Mouse (Mus musculus): ENCODE measurements around the gene Esm1. TPM values are rescaled to one million over a fixed set of nuclear protein-coding genes. Genes with fewer than 3 reads are reported as not detected.
A peak's percentile ranks its signal among the peaks of the same experiment; 100 is the strongest.

The Esm1 gene
- total and polyA plus RNA-seq, 2 experiments from 2014 or later = 0.37 to 1.6 TPM

GRCm38 (mm10) chr13:113205346-113205745 lies 4.1 kb upstream of the Esm1 start:
- no peaks in the 10 kb centered on the region for H3K27me3 ChIP-seq (ENCODE audit: insufficient read depth, low read length)
- 92% methylated on average over 5 of the region's 5 CpGs for WGBS
- no peak for TF ChIP-seq CTCF (IDR thresholded peaks at IDR 0.05; ENCODE audit: low read depth)

GRCm38 (mm10) chr13:113211345-113211744 lies 1.9 kb downstream of the Esm1 start:
- 0 out of 2 replicates have a peak overlapping the region, but pooled peaks have one; percentile 23 for H3K4me2 ChIP-seq (ENCODE audit: low read depth, low read length)
- H3K27me3 ChIP-seq (ENCODE audit: insufficient read depth, low read length) = no peaks in the 10 kb centered on the region
- H3K4me1 ChIP-seq (ENCODE audit: insufficient read depth, low read length) = no peaks in the 10 kb centered on the region
- H3K36me3 ChIP-seq (ENCODE audit: insufficient read depth, low read length) = no peaks in the 10 kb centered on the region
- DNase-seq (ENCODE audit: low spot score) (no peak), ATAC-seq (no peak)
- no peak overlapping the region for H3K27ac ChIP-seq
- no peak for TF ChIP-seq CTCF (IDR thresholded peaks at IDR 0.05; ENCODE audit: low read depth)
- H3K9ac ChIP-seq (replicated peaks; ENCODE audit: low read length) = no peak overlapping the region
- WGBS = 58% methylated on average over 15 of the region's 15 CpGs
- no peak overlapping the region for H3K4me3 ChIP-seq (ENCODE audit: low read length)
- no peaks in the 10 kb centered on the region for H3K9me3 ChIP-seq (ENCODE audit: low read length)

More at GRCm38 (mm10) chr13:113205346-113205745, 4.1 kb upstream of the Esm1 start:
- ATAC-seq (no peak), DNase-seq (ENCODE audit: low spot score) (no peak)
- Histone ChIP-seq H3K27ac (no peak overlapping the region), H3K4me1 (ENCODE audit: insufficient read depth, low read length) (no peaks in the 10 kb centered on the region), H3K4me2 (ENCODE audit: low read depth, low read length) (no peak overlapping the region), H3K4me3 (ENCODE audit: low read length) (no peak overlapping the region), H3K36me3 (ENCODE audit: insufficient read depth, low read length) (no peaks in the 10 kb centered on the region), H3K9me3 (ENCODE audit: low read length) (no peaks in the 10 kb centered on the region), H3K9ac (replicated peaks; ENCODE audit: low read length) (no peak overlapping the region)

- no peak for ATAC-seq
Measured at GRCm38 (mm10) chr13:113212401-113212800, 2.9 kb downstream of the Esm1 start.

GRCm38 (mm10) chr13:113213865-113214264 lies 4.4 kb downstream of the Esm1 start:
- no peak overlapping the region for H3K9ac ChIP-seq (replicated peaks; ENCODE audit: low read length)
- 90% methylated on average over 3 of the region's 3 CpGs for WGBS
- no peak overlapping the region for H3K27ac ChIP-seq
- no peak for TF ChIP-seq CTCF (IDR thresholded peaks at IDR 0.05; ENCODE audit: low read depth)
- H3K4me3 ChIP-seq (ENCODE audit: low read length) = no peak overlapping the region
- no peaks in the 10 kb centered on the region for H3K9me3 ChIP-seq (ENCODE audit: low read length)
- H3K4me1 ChIP-seq (ENCODE audit: insufficient read depth, low read length) = no peaks in the 10 kb centered on the region
- H3K36me3 ChIP-seq (ENCODE audit: insufficient read depth, low read length) = no peaks in the 10 kb centered on the region
- H3K27me3 ChIP-seq (ENCODE audit: insufficient read depth, low read length) = no peaks in the 10 kb centered on the region
- H3K4me2 ChIP-seq (ENCODE audit: low read depth, low read length) = no peak overlapping the region
- ATAC-seq (no peak), DNase-seq (ENCODE audit: low spot score) (no peak)

More at GRCm38 (mm10) chr13:113212401-113212800, 2.9 kb downstream of the Esm1 start:
- Histone ChIP-seq H3K4me2 (ENCODE audit: low read depth, low read length) (no peak overlapping the region), H3K4me3 (ENCODE audit: low read length) (no peak overlapping the region), H3K9me3 (ENCODE audit: low read length) (no peaks in the 10 kb centered on the region), H3K27ac (no peak overlapping the region), H3K36me3 (ENCODE audit: insufficient read depth, low read length) (no peaks in the 10 kb centered on the region), H3K9ac (replicated peaks; ENCODE audit: low read length) (no peak overlapping the region), H3K27me3 (ENCODE audit: insufficient read depth, low read length) (no peaks in the 10 kb centered on the region), H3K4me1 (ENCODE audit: insufficient read depth, low read length) (no peaks in the 10 kb centered on the region)
- 72% methylated on average over 3 of the region's 3 CpGs for WGBS
- no peak for DNase-seq (ENCODE audit: low spot score)
- TF ChIP-seq CTCF (IDR thresholded peaks at IDR 0.05; ENCODE audit: low read depth) = no peak

- no peak for TF ChIP-seq CTCF (IDR thresholded peaks at IDR 0.05; ENCODE audit: low read depth)
- WGBS = 64% methylated on average over 6 of the region's 6 CpGs
- no peak overlapping the region for H3K4me3 ChIP-seq (ENCODE audit: low read length)
- H3K27me3 ChIP-seq (ENCODE audit: insufficient read depth, low read length) = no peaks in the 10 kb centered on the region
- no peaks in the 10 kb centered on the region for H3K36me3 ChIP-seq (ENCODE audit: insufficient read depth, low read length)
- H3K27ac ChIP-seq = no peak overlapping the region
- H3K4me1 ChIP-seq (ENCODE audit: insufficient read depth, low read length) = peaks cover 4% of the 10 kb centered on the region
- no peak overlapping the region for H3K4me2 ChIP-seq (ENCODE audit: low read depth, low read length)
- H3K9me3 ChIP-seq (ENCODE audit: low read length) = no peaks in the 10 kb centered on the region
- no peak overlapping the region for H3K9ac ChIP-seq (replicated peaks; ENCODE audit: low read length)
- DNase-seq (ENCODE audit: low spot score) (no peak), ATAC-seq (no peak)
Measured at GRCm38 (mm10) chr13:113221851-113222250, 12.4 kb downstream of the Esm1 start.

- Histone ChIP-seq H3K9ac (replicated peaks; ENCODE audit: low read length) (no peak overlapping the region), H3K4me2 (ENCODE audit: low read depth, low read length) (peak overlapping the region; percentile 34), H3K27ac (no peak overlapping the region), H3K36me3 (ENCODE audit: insufficient read depth, low read length) (no peaks in the 10 kb centered on the region), H3K9me3 (ENCODE audit: low read length) (no peaks in the 10 kb centered on the region), H3K4me1 (ENCODE audit: insufficient read depth, low read length) (peaks cover 4% of the 10 kb centered on the region), H3K4me3 (ENCODE audit: low read length) (no peak overlapping the region), H3K27me3 (ENCODE audit: insufficient read depth, low read length) (no peaks in the 10 kb centered on the region)
- DNase-seq (ENCODE audit: low spot score) (peak; percentile 76), ATAC-seq (0 out of 2 replicates have a peak, but pooled peaks have one; percentile 19)
- 19% methylated on average over 2 of the region's 2 CpGs for WGBS
- TF ChIP-seq CTCF (IDR thresholded peaks at IDR 0.05; ENCODE audit: low read depth) = no peak
Measured at GRCm38 (mm10) chr13:113224105-113224504, 14.6 kb downstream of the Esm1 start.

- no peak within 1 kb of the TSS for H3K9ac ChIP-seq (replicated peaks; ENCODE audit: low read length)
- no peaks in the 10 kb centered on the region for H3K36me3 ChIP-seq (ENCODE audit: insufficient read depth, low read length)
- H3K4me2 ChIP-seq (ENCODE audit: low read depth, low read length) = no peak within 1 kb of the TSS
- DNase-seq (ENCODE audit: low spot score) (peak; percentile 86), ATAC-seq (peak; percentile 98)
- H3K27me3 ChIP-seq (ENCODE audit: insufficient read depth, low read length) = no peaks in the 10 kb centered on the region
- H3K27ac ChIP-seq = no peak within 1 kb of the TSS
- 26% methylated on average over 7 of the region's 7 CpGs for WGBS
- peaks cover 4% of the 10 kb centered on the region for H3K4me1 ChIP-seq (ENCODE audit: insufficient read depth, low read length)
- H3K4me3 ChIP-seq (ENCODE audit: low read length) = no peak within 1 kb of the TSS
- no peaks in the 10 kb centered on the region for H3K9me3 ChIP-seq (ENCODE audit: low read length)
- TF ChIP-seq CTCF (IDR thresholded peaks at IDR 0.05; ENCODE audit: low read depth) = no peak
Measured at GRCm38 (mm10) chr13:113225811-113226210, 16.4 kb downstream of the Esm1 start, which contains the start of gene Gzmk. Gzmk (minus strand) TSS chr13:113225908.

Data from hindbrain, postnatal 0 days (tissue).